Mouse (Mus musculus) liver, postnatal 0 days (tissue): ENCODE data around the gene AI464131. TPM values are rescaled to one million over a fixed set of nuclear protein-coding genes. Genes with fewer than 3 reads are reported as not detected.

Experiments used
- ATAC-seq: fragments of 200-750 bp; cut with Nextera tagmentation; 2 replicates; pipeline ENCODE4 v1.8.0; 2017; ENCODE audit warnings: mild to moderate bottlenecking, moderate library complexity
- DNase-seq: peaks from one replicate; pipeline ENCODE4 v3.0.0-alpha.2; 2016
- H3K27ac ChIP-seq: fragments of 300-500 bp; sonication (generic); 2 replicates; pipeline ENCODE4 v1.5.1; 2014; ENCODE audit warnings: antibody characterized with exemption, moderate library complexity, mild to moderate bottlenecking, low read depth
- H3K27me3 ChIP-seq: fragments of 300-500 bp; sonication (generic); 2 replicates; pipeline ENCODE4 v1.6.1; 2014; ENCODE audit warnings: low read length, control low read depth, mixed read lengths; ENCODE audit not compliant: insufficient read depth
- H3K36me3 ChIP-seq: fragments of 300-500 bp; sonication (generic); replicated peaks from 2 replicates; pipeline ENCODE4 v1.6.1; 2014; ENCODE audit warnings: mild to moderate bottlenecking, control low read depth, low read length, moderate library complexity, mixed read lengths; ENCODE audit not compliant: insufficient read depth
- H3K4me1 ChIP-seq: fragments of 300-500 bp; sonication (generic); 2 replicates; pipeline ENCODE4 v1.6.1; 2014; ENCODE audit warnings: antibody characterized with exemption, mild to moderate bottlenecking, control low read depth; ENCODE audit not compliant: insufficient read depth
- H3K4me2 ChIP-seq: fragments of 300-500 bp; sonication (generic); 2 replicates; pipeline ENCODE4 v1.6.1; 2014; ENCODE audit warnings: low read depth, mild to moderate bottlenecking, low read length, moderate library complexity, mixed read lengths
- H3K4me3 ChIP-seq: fragments of 300-500 bp; sonication (generic); 2 replicates; pipeline ENCODE4 v1.5.1; 2014; ENCODE audit warnings: low read depth, low read length
- H3K9ac ChIP-seq: fragments of 300-500 bp; sonication (generic); replicated peaks from 2 replicates; pipeline ENCODE4 v1.6.1; 2014; ENCODE audit warnings: mild to moderate bottlenecking, moderate library complexity
- H3K9me3 ChIP-seq: fragments of 300-500 bp; sonication (generic); 2 replicates; pipeline ENCODE4 v1.6.1; 2016; ENCODE audit warnings: mild to moderate bottlenecking, control low read depth, low read length, mixed read lengths
- CTCF ChIP-seq: sonication (generic); IDR thresholded peaks from 2 replicates; pipeline ENCODE4 v1.5.1; 2016; ENCODE audit warnings: antibody characterized with exemption, low read depth
- EP300 ChIP-seq: IDR thresholded peaks from 2 replicates; pipeline ENCODE4 v1.6.1; 2016; ENCODE audit warnings: antibody characterized with exemption, low read depth, mild to moderate bottlenecking
- WGBS: fragments of 180-500 bp; shearing (Covaris S2); extraction: QIAGEN DNeasy Blood & Tissue Kit; methylation state at CpG from one replicate; pipeline ENCODE4 v1.1.7; 2014; ENCODE audit not compliant: insufficient replicate concordance; 5-methylcytosine and 5-hydroxymethylcytosine counted together
- polyA plus RNA-seq: library from polyadenylated mRNA; unstranded; fragments of >200 nt; fragmentation: Nextera tagmentation; extraction: Ambion mirVana; gene quantifications from 2 replicates; pipeline ENCODE4 v1.2.1, GENCODE M21; 2015

AI464131 gene
- polyA plus RNA-seq = 1.8 and 2.0 TPM in 2 replicates

GRCm38 (mm10) chr4:41502986-41503412 lies at the start of gene AI464131:
Gene AI464131, minus strand, starts transcription at chr4:41503076.
- 4% methylated on average over 18 of the region's 18 CpGs for WGBS
- no peak within 1 kb of the TSS for H3K27ac ChIP-seq

GRCm38 (mm10) chr4:41552529-41552928 lies 49.7 kb upstream of the AI464131 start:
- Histone ChIP-seq H3K27me3 (no peaks in the 10 kb centered on the region), H3K4me2 (no peak overlapping the region), H3K4me1 (peaks cover 4% of the 10 kb centered on the region; the same call in 1 of the 2 replicates), H3K27ac (no peak overlapping the region), H3K4me3 (no peak overlapping the region), H3K9me3 (no peaks in the 10 kb centered on the region), H3K36me3 (no peaks in the 10 kb centered on the region), H3K9ac (no peak overlapping the region)
- ATAC-seq = peak; percentile 23; the same call in 1 of the 2 replicates
- TF ChIP-seq CTCF = peak; percentile 74
- TF ChIP-seq EP300 = no peak
- WGBS = 34% methylated on average over 6 of the region's 6 CpGs
- DNase-seq = peak; percentile 75

More at GRCm38 (mm10) chr4:41502986-41503412, at the start of gene AI464131:
- Histone ChIP-seq H3K9me3 (no peaks in the 10 kb centered on the region), H3K9ac (peak within 1 kb of the TSS; percentile 50), H3K4me2 (peak within 1 kb of the TSS; percentile 80), H3K27me3 (peaks cover 54% of the 10 kb centered on the region), H3K4me3 (peak within 1 kb of the TSS; percentile 50), H3K36me3 (no peaks in the 10 kb centered on the region), H3K4me1 (peaks cover 42% of the 10 kb centered on the region)
- peak; percentile 94 for ATAC-seq
- no peak for TF ChIP-seq EP300
- TF ChIP-seq CTCF = no peak
- peak; percentile 96 for DNase-seq

GRCm38 (mm10) chr4:41547086-41547485 lies 44.2 kb upstream of the AI464131 start:
- no peak for DNase-seq
- no peak for TF ChIP-seq EP300
- TF ChIP-seq CTCF = no peak
- Histone ChIP-seq H3K36me3 (no peaks in the 10 kb centered on the region), H3K27ac (no peak overlapping the region), H3K9me3 (no peaks in the 10 kb centered on the region), H3K4me3 (no peak overlapping the region), H3K4me2 (no peak overlapping the region), H3K4me1 (no peaks in the 10 kb centered on the region), H3K9ac (no peak overlapping the region), H3K27me3 (no peaks in the 10 kb centered on the region)
- WGBS = 56% methylated on average over 1 of the region's 1 CpGs
- ATAC-seq = no peak

- H3K4me3 ChIP-seq = no peak overlapping the region
- DNase-seq (peak; percentile 53), ATAC-seq (no peak)
- H3K27ac ChIP-seq = no peak overlapping the region
- no peak overlapping the region for H3K4me2 ChIP-seq
- 20% methylated on average over 8 of the region's 8 CpGs for WGBS
- no peaks in the 10 kb centered on the region for H3K36me3 ChIP-seq
- H3K9me3 ChIP-seq = no peaks in the 10 kb centered on the region
- no peak for TF ChIP-seq CTCF
- no peak for TF ChIP-seq EP300
- no peaks in the 10 kb centered on the region for H3K27me3 ChIP-seq
- H3K4me1 ChIP-seq = no peaks in the 10 kb centered on the region
- H3K9ac ChIP-seq = no peak overlapping the region
These were observed 43.1 kb upstream of the AI464131 start for GRCm38 (mm10) chr4:41545985-41546384.

- ATAC-seq = no peak
- Histone ChIP-seq H3K9me3 (no peaks in the 10 kb centered on the region), H3K4me1 (no peaks in the 10 kb centered on the region), H3K9ac (no peak overlapping the region), H3K27ac (no peak overlapping the region), H3K4me3 (no peak overlapping the region), H3K4me2 (no peak overlapping the region), H3K36me3 (no peaks in the 10 kb centered on the region), H3K27me3 (no peaks in the 10 kb centered on the region)
- TF ChIP-seq CTCF (no peak), EP300 (no peak)
- 68% methylated on average over 8 of the region's 8 CpGs for WGBS
- DNase-seq = no peak
These were observed 39.3 kb upstream of the AI464131 start for GRCm38 (mm10) chr4:41542136-41542535.

GRCm38 (mm10) chr4:41534866-41535265 lies 32.0 kb upstream of the AI464131 start:
- H3K36me3 ChIP-seq = no peaks in the 10 kb centered on the region
- H3K9me3 ChIP-seq = no peaks in the 10 kb centered on the region
- H3K4me3 ChIP-seq = no peak overlapping the region
- no peak for ATAC-seq
- no peak overlapping the region for H3K4me2 ChIP-seq
- DNase-seq = no peak
- no peak overlapping the region for H3K9ac ChIP-seq
- H3K27me3 ChIP-seq = no peaks in the 10 kb centered on the region
- WGBS = 73% methylated on average over 5 of the region's 5 CpGs
- TF ChIP-seq EP300 = no peak
- TF ChIP-seq CTCF = no peak
- no peak overlapping the region for H3K27ac ChIP-seq
- no peaks in the 10 kb centered on the region for H3K4me1 ChIP-seq
